9 mouse cellular contexts compared by ENCODE assay signal in genomic region chr15:78596914-78597313, GRCm38 (mm10). TPM values are rescaled to one million over a fixed set of nuclear protein-coding genes. Genes with fewer than 3 reads are reported as not detected.
A peak's percentile ranks its signal among the peaks of the same experiment; 100 is the strongest.
DNase-seq lines count a peak whose midpoint lies in the region; ATAC-seq lines count a peak whose summit lies in the region.
"Had no signal": no experiment of that assay in that cellular context is flagged by ENCODE, and none has a peak within 500 bp of the region (broad histone marks: within the 10 kb centered on the region; RNA-seq: fewer than 3 reads in every experiment).

TSS of gene Cyth4 (plus strand) at chr15:78597047.

- H3K36me3 ChIP-seq in embryonic facial prominence, embryonic 14.5 days (ENCODE audit: control insufficient read depth, insufficient read depth, low read length) = no peaks in the 10 kb centered on the region
- H3K36me3 ChIP-seq in embryonic facial prominence, embryonic 10.5 days (replicated peaks) = no peaks in the 10 kb centered on the region
- no peaks in the 10 kb centered on the region for H3K36me3 ChIP-seq in limb, embryonic 15.5 days
- H3K36me3 ChIP-seq in midbrain, embryonic 14.5 days (ENCODE audit: control insufficient read depth, insufficient read depth, low read length) = no peaks in the 10 kb centered on the region

- no peaks in the 10 kb centered on the region for H3K4me1 ChIP-seq in embryonic facial prominence, embryonic 14.5 days (ENCODE audit: control insufficient read depth, insufficient read depth, low read length)
- peaks cover 16% of the 10 kb centered on the region for H3K4me1 ChIP-seq in embryonic facial prominence, embryonic 10.5 days
- H3K4me1 ChIP-seq in limb, embryonic 15.5 days = no peaks in the 10 kb centered on the region
- H3K4me1 ChIP-seq in midbrain, embryonic 14.5 days (ENCODE audit: control insufficient read depth, insufficient read depth, low read length) = no peaks in the 10 kb centered on the region

- H3K9me3 ChIP-seq in embryonic facial prominence, embryonic 14.5 days (ENCODE audit: control insufficient read depth, low read length) = no peaks in the 10 kb centered on the region
- no peaks in the 10 kb centered on the region for H3K9me3 ChIP-seq in embryonic facial prominence, embryonic 10.5 days
- no peaks in the 10 kb centered on the region for H3K9me3 ChIP-seq in limb, embryonic 15.5 days
- no peaks in the 10 kb centered on the region for H3K9me3 ChIP-seq in midbrain, embryonic 14.5 days (ENCODE audit: control insufficient read depth, low read length)

- H3K27me3 ChIP-seq in embryonic facial prominence, embryonic 14.5 days (replicated peaks; ENCODE audit: control insufficient read depth, insufficient read depth, low read length) = no peaks in the 10 kb centered on the region
- H3K27me3 ChIP-seq in embryonic facial prominence, embryonic 10.5 days (replicated peaks; ENCODE audit: low read depth, poor library complexity, severe bottlenecking) = no peaks in the 10 kb centered on the region
- no peaks in the 10 kb centered on the region for H3K27me3 ChIP-seq in limb, embryonic 15.5 days
- H3K27me3 ChIP-seq in midbrain, embryonic 14.5 days (ENCODE audit: control insufficient read depth, insufficient read depth, low read length) = no peaks in the 10 kb centered on the region

- no peak within 1 kb of the TSS for H3K4me2 ChIP-seq in embryonic facial prominence, embryonic 14.5 days (ENCODE audit: low read depth, low read length)
- no peak within 1 kb of the TSS for H3K4me2 ChIP-seq in limb, embryonic 15.5 days
- no peak within 1 kb of the TSS for H3K4me2 ChIP-seq in midbrain, embryonic 14.5 days (ENCODE audit: low read length)

- no peak within 1 kb of the TSS for H3K4me3 ChIP-seq in embryonic facial prominence, embryonic 14.5 days (ENCODE audit: low read depth, low read length)
- H3K4me3 ChIP-seq in embryonic facial prominence, embryonic 10.5 days = no peak within 1 kb of the TSS
- H3K4me3 ChIP-seq in limb, embryonic 15.5 days = 0 out of 2 replicates have a peak within 1 kb of the TSS, but pooled peaks have one; percentile 2
- H3K4me3 ChIP-seq in midbrain, embryonic 14.5 days (replicated peaks; ENCODE audit: low read depth, low read length) = no peak within 1 kb of the TSS
- H3K4me3 ChIP-seq: erythroblast, embryonic 14.5 days had no signal

- ATAC-seq in embryonic facial prominence, embryonic 14.5 days (ENCODE audit: low read depth) = no peak
- ATAC-seq in limb, embryonic 15.5 days (ENCODE audit: insufficient number of reproducible peaks, low FRiP score, low TSS enrichment, low read depth) = no peak
- ATAC-seq in midbrain, embryonic 14.5 days (ENCODE audit: low FRiP score, low TSS enrichment) = no peak

- H3K27ac ChIP-seq in embryonic facial prominence, embryonic 14.5 days (replicated peaks; ENCODE audit: low read depth, low read length) = peak within 1 kb of the TSS; percentile 21; the same call in 1 of the 2 replicates
- H3K27ac ChIP-seq in embryonic facial prominence, embryonic 10.5 days (replicated peaks) = no peak within 1 kb of the TSS; the same call in 1 of the 2 replicates
- H3K27ac ChIP-seq in limb, embryonic 15.5 days = no peak within 1 kb of the TSS
- no peak within 1 kb of the TSS for H3K27ac ChIP-seq in midbrain, embryonic 14.5 days (replicated peaks; ENCODE audit: low read depth, low read length)

- WGBS in embryonic facial prominence, embryonic 14.5 days = 71% methylated on average over 7 of the region's 7 CpGs
- WGBS in embryonic facial prominence, embryonic 10.5 days = 83% methylated on average over 7 of the region's 7 CpGs
- WGBS in limb, embryonic 15.5 days = 71% methylated on average over 7 of the region's 7 CpGs
- 87% methylated on average over 7 of the region's 7 CpGs for WGBS in midbrain, embryonic 14.5 days

- no peak within 1 kb of the TSS for H3K9ac ChIP-seq in embryonic facial prominence, embryonic 14.5 days (ENCODE audit: low read depth, low read length)
- no peak within 1 kb of the TSS for H3K9ac ChIP-seq in limb, embryonic 15.5 days
- H3K9ac ChIP-seq in midbrain, embryonic 14.5 days (replicated peaks; ENCODE audit: low read length) = no peak within 1 kb of the TSS

- DNase-seq in embryonic facial prominence, embryonic 14.5 days (ENCODE audit: low spot score) = no peak
- no peak for DNase-seq in embryonic facial prominence, embryonic 10.5 days (ENCODE audit: low spot score)
- DNase-seq in c-Kit-positive CD71-negative TER-119-negative erythroid progenitor cells, embryonic 14.5 days (ENCODE audit: low read depth) = peak; percentile 63
- peak; percentile 40 for DNase-seq in heart, postnatal 4 days
- DNase-seq in naive thymus-derived CD4-positive, alpha-beta T cell, adult 2 months (ENCODE audit: low read depth) = peak; percentile 73
- DNase-seq in midbrain, embryonic 14.5 days = no peak
- no peak for DNase-seq in embryo, embryonic 11 days

RNA-seq across cellular contexts. Expression of gene Cyth4, which starts in this region (rescaled TPM):
- 6.9 and 7.2 TPM in 2 replicates for polyA plus RNA-seq in embryonic facial prominence, embryonic 14.5 days (2014; fragmentation: Nextera tagmentation; extraction: Ambion mirVana)
- polyA plus RNA-seq in embryonic facial prominence, embryonic 10.5 days (2016; fragmentation: Nextera tagmentation; extraction: Ambion mirVana) = 3.8 and 5.8 TPM in 2 replicates
- total RNA-seq in heart, postnatal 4 days (2021) = 1 to 10 TPM; 4.2 to 5.6 TPM
- 12.3 and 14.1 TPM in 2 replicates for polyA plus RNA-seq in limb, embryonic 15.5 days (2015; fragmentation: Nextera tagmentation; extraction: Ambion mirVana)
- polyA plus RNA-seq in midbrain, embryonic 14.5 days (2014; fragmentation: Nextera tagmentation; extraction: Ambion mirVana) = 1.8 and 2.3 TPM in 2 replicates

Comparison
In these comparisons a context has a peak if more than half of its experiments do, and no peak if none do; other contexts are left out.
1. DNase-seq: peak in c-Kit-positive CD71-negative TER-119-negative erythroid progenitor cells, embryonic 14.5 days (single experiment), heart, postnatal 4 days (single experiment) and naive thymus-derived CD4-positive, alpha-beta T cell, adult 2 months (single experiment); none in embryonic facial prominence, embryonic 14.5 days (single experiment), embryonic facial prominence, embryonic 10.5 days (single experiment), midbrain, embryonic 14.5 days (single experiment) and embryo, embryonic 11 days (single experiment).